18 mouse cellular contexts compared by ENCODE assay signal in the genomic region with DNA sequence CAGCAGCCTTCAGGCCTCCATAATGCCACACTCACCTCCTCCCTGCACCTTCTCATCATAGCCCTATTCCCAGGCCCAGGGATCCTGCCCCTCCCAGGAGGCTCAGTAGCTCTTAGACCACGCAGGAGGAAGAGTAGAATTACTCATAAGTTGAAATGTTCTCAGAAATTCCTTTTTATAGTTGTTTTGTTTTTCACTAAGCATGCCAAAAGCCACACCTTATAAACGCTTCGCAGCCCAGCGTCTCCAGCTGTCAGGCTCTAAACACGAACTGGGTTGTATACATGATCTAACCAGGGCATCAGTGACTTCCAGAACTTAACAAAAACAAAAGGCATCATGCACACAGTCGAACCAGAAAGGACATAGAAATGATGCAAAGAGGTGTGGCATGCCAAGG.
"Had no signal": no experiment of that assay in that cellular context is flagged by ENCODE, and none has a peak within 500 bp of the region (broad histone marks: within the 10 kb centered on the region; RNA-seq: fewer than 3 reads in every experiment).

No protein-coding gene starts in this region.

- H3K9ac ChIP-seq: liver, embryonic 14.5 days; lung, embryonic 15.5 days; midbrain, embryonic 13.5 days; neural tube, embryonic 13.5 days; stomach, embryonic 15.5 days had no signal

- H3K4me2 ChIP-seq: lung, embryonic 15.5 days; midbrain, embryonic 13.5 days; neural tube, embryonic 13.5 days; stomach, embryonic 15.5 days had no signal

- H3K4me1 ChIP-seq: midbrain, embryonic 13.5 days; neural tube, embryonic 13.5 days had no signal

- ATAC-seq: midbrain, embryonic 13.5 days; midbrain, embryonic 16.5 days had no signal

- H3K36me3 ChIP-seq: lung, embryonic 15.5 days; midbrain, embryonic 10.5 days; midbrain, embryonic 13.5 days; neural tube, embryonic 13.5 days; stomach, embryonic 15.5 days had no signal

- H3K9me3 ChIP-seq: lung, embryonic 15.5 days; megakaryocyte, embryonic 14.5 days; midbrain, embryonic 10.5 days; midbrain, embryonic 13.5 days; neural tube, embryonic 13.5 days; stomach, embryonic 15.5 days had no signal

- H3K4me3 ChIP-seq: left cerebral cortex, adult 2 months; lung, embryonic 15.5 days; megakaryocyte, embryonic 14.5 days; midbrain, embryonic 10.5 days; midbrain, embryonic 13.5 days; myocyte; neural tube, embryonic 13.5 days; stomach, embryonic 15.5 days had no signal

- H3K27ac ChIP-seq: kidney, postnatal 0 days; left cerebral cortex, adult 2 months; liver, embryonic 14.5 days; lung, embryonic 15.5 days; midbrain, embryonic 10.5 days; midbrain, embryonic 13.5 days; neural tube, embryonic 13.5 days; stomach, embryonic 15.5 days had no signal

- H3K27me3 ChIP-seq: stomach, embryonic 15.5 days had no signal

- DNase-seq: kidney, adult 2 months; kidney, postnatal 36 days; layer of hippocampus, postnatal 36 days; retina, postnatal 1 day; right cerebral cortex, postnatal 25 days; spleen, adult 18-20 months; thymus, postnatal 25 days had no signal
